Mouse (Mus musculus) intestine, embryonic 16.5 days (tissue): ENCODE measurements around the gene Taf5l. TPM values are rescaled to one million over a fixed set of nuclear protein-coding genes. Genes with fewer than 3 reads are reported as not detected.
"Not testable (repeated sequence)": the region's sequence is repeated elsewhere in the genome, so short reads cannot be mapped to it uniquely, and the experiment has no call there.

Source experiments
- ATAC-seq: fragments of 200-750 bp; cut with Nextera tagmentation; 2 replicates; pipeline ENCODE4 v1.8.0; 2017; ENCODE audit warnings: moderate TSS enrichment, moderate library complexity
- H3K27ac ChIP-seq: fragments of 300-500 bp; sonication (generic); 2 replicates; pipeline ENCODE4 v1.5.1; 2014; ENCODE audit warnings: mild to moderate bottlenecking, low read length
- H3K27me3 ChIP-seq: fragments of 300-500 bp; sonication (generic); replicated peaks from 2 replicates; pipeline ENCODE4 v1.6.1; 2014; ENCODE audit warnings: low read length, control low read depth, mixed read lengths; ENCODE audit not compliant: control insufficient read depth, insufficient read depth
- H3K36me3 ChIP-seq: fragments of 300-500 bp; sonication (generic); 2 replicates; pipeline ENCODE4 v1.6.1; 2014; ENCODE audit warnings: low read length, control low read depth; ENCODE audit not compliant: control insufficient read depth, insufficient read depth
- H3K4me1 ChIP-seq: fragments of 300-500 bp; sonication (generic); 2 replicates; pipeline ENCODE4 v1.6.1; 2014; ENCODE audit warnings: low read length, control low read depth, mixed read lengths; ENCODE audit not compliant: control insufficient read depth, insufficient read depth
- H3K4me2 ChIP-seq: fragments of 300-500 bp; sonication (generic); 2 replicates; pipeline ENCODE4 v1.6.1; 2014; ENCODE audit warnings: low read depth, low read length, control low read depth
- H3K4me3 ChIP-seq: fragments of 300-500 bp; sonication (generic); 2 replicates; pipeline ENCODE4 v1.5.1; 2014; ENCODE audit warnings: mild to moderate bottlenecking, low read length
- H3K9ac ChIP-seq: fragments of 300-500 bp; sonication (generic); 2 replicates; pipeline ENCODE4 v1.6.1; 2014; ENCODE audit warnings: low read depth, low read length
- H3K9me3 ChIP-seq: fragments of 300-500 bp; sonication (generic); 2 replicates; pipeline ENCODE4 v1.6.1; 2016; ENCODE audit warnings: low read length, control low read depth; ENCODE audit not compliant: control insufficient read depth
- WGBS: fragments of 180-500 bp; shearing (Covaris S2); extraction: QIAGEN DNeasy Blood & Tissue Kit; methylation state at CpG from one replicate; pipeline ENCODE4 v1.1.7; 2014; 5-methylcytosine and 5-hydroxymethylcytosine counted together
- polyA plus RNA-seq: library from polyadenylated mRNA; unstranded; fragments of >200 nt; fragmentation: Nextera tagmentation; extraction: Ambion mirVana; gene quantifications from 2 replicates; pipeline ENCODE4 v1.2.1, GENCODE M21; 2015

The Taf5l gene
- polyA plus RNA-seq, 1 experiment from 2014 or later, result 27.8 TPM

DNA sequence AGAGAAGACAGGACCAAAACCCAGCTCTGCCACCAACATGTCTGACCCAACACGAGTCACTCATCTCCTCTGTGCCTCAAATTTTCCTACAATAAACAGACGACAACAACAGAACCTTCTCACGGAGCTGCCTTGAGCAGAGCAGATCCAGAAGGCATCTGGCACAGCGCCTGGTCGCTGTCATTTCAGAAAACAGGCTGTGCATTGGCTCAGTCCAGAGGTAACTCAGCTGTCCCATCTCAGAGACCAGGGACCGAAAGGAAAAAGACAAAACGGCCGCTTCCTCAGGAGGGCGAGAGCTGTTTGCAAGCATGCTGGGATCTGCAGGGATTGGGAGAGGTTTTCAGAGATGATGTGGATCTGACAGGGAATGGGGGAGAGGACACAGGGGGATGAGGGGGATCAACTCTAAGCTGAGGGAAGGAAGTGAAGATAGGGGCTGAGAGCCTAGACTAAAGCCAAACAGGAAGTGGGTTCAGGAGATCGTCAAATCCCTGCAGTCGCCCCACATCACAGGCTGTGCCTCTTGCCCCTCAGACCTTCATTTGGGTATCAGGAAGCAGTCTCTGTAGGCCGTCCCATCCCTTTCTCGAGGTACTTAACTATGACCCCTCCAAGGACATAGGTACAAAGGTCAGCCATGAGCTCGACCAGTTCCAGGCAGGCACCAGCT, 42.9 kb downstream of the Taf5l start:
- Histone ChIP-seq H3K27ac (peak overlapping the region; percentile 45), H3K4me3 (no peak overlapping the region), H3K27me3 (no peaks in the 10 kb centered on the region), H3K9me3 (no peaks in the 10 kb centered on the region), H3K36me3 (no peaks in the 10 kb centered on the region), H3K4me2 (peak overlapping the region; percentile 1; the same call in 1 of the 2 replicates), H3K9ac (no peak overlapping the region), H3K4me1 (peaks cover 25% of the 10 kb centered on the region)
- ATAC-seq, result no peak
- WGBS, result 44% methylated on average over 14 of the region's 14 CpGs

DNA sequence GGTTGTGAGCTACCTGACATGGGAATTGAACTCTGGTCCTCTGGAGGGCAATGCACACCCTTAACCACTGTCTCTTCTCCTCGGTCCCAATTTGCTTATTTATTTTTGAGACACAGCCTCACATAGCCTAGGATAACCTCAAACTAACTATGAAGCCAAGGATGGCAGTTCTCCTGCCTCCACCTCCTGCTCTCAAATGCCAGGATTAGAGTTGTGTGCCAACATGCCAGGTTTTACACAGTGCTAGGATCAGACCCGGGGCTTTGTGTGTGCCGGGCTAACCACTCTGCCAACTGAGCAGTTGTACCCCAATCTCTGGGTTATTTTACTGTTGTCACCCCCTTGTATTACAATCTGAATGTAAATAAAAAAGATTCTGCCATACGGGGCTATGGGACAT, 43.7 kb downstream of the Taf5l start:
- Histone ChIP-seq H3K9ac (no peak overlapping the region), H3K4me3 (no peak overlapping the region), H3K36me3 (no peaks in the 10 kb centered on the region), H3K4me2 (no peak overlapping the region), H3K4me1 (peaks cover 24% of the 10 kb centered on the region), H3K9me3 (no peaks in the 10 kb centered on the region), H3K27ac (peak overlapping the region; percentile 45; the same call in 1 of the 2 replicates), H3K27me3 (no peaks in the 10 kb centered on the region)
- ATAC-seq, result no peak
- WGBS, result 86% methylated on average over 4 of the region's 4 CpGs

DNA sequence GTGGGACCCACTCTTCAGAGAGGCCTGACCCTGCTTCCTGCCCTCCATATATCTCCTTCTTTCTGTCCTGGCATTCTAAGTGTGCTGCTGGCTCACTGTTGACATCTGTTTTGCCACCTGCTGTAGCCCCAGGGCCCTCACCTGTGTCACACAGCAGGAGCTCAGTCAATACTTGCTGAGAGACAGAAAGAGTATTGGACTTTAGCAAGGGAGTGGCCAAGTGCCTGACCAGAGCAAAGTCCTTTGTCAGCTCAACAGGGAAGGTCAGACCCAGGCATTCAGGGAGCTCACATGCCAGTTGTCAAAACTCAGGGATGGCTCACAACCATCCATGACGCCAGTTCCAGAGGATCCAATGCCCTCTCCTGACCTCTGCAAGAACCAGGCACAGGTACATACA, 47.7 kb downstream of the Taf5l start:
- WGBS, result 76% methylated on average over 1 of the region's 1 CpGs
- Histone ChIP-seq H3K4me2 (no peak overlapping the region; the same call in 1 of the 2 replicates), H3K9ac (no peak overlapping the region), H3K4me1 (peaks cover 8% of the 10 kb centered on the region), H3K27ac (peak overlapping the region; percentile 43; the same call in 1 of the 2 replicates), H3K9me3 (no peaks in the 10 kb centered on the region), H3K4me3 (no peak overlapping the region), H3K27me3 (no peaks in the 10 kb centered on the region), H3K36me3 (no peaks in the 10 kb centered on the region)
- peak; percentile 91 for ATAC-seq

DNA sequence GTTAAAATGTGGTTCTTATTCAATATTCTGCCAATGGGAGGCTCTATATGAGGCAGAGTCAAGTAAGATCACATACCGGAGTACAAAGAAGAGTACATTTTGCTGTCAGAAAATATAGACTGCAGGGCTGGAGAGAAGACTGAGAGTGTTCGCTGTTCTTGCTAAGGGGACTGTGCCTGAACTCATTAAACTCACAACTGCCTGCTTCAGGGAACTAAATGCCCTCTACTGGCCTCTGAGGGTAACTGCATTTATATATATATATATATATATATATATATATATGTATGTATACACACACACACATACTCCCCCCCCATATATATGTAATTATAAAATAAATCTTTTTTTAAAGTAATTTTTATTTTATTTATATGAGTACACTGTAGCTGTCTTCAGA, 54.3 kb downstream of the Taf5l start:
- no peaks in the 10 kb centered on the region for H3K27me3 ChIP-seq
- H3K27ac ChIP-seq, result no peak overlapping the region
- H3K9me3 ChIP-seq, result no peaks in the 10 kb centered on the region
- 72% methylated on average over 2 of the region's 2 CpGs for WGBS
- no peak for ATAC-seq
- no peak overlapping the region for H3K4me2 ChIP-seq
- no peak overlapping the region for H3K9ac ChIP-seq
- no peak overlapping the region for H3K4me3 ChIP-seq
- no peaks in the 10 kb centered on the region for H3K4me1 ChIP-seq
- H3K36me3 ChIP-seq, result peaks cover 11% of the 10 kb centered on the region; the same call in 1 of the 2 replicates

DNA sequence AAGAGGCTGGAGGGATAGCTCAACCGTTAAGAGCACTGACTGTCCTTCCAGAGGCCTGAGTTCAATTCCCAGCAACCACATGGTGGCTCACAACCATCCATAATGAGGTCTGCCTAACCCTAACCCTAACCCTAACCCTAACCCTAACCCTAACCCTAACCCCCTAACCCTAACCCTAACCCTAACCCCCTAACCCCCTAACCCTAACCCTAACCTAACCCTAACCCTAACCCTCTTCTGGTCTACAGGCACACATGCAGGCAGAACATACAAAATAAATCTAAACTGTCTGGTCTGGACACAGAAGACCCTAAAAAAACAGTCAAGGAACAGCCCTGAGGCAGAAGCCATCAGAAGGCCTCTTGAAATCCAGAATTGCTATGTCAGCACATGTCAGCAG, 59.8 kb downstream of the Taf5l start:
- ATAC-seq, result no peak
- H3K4me3 ChIP-seq, result no peak overlapping the region
- no peaks in the 10 kb centered on the region for H3K4me1 ChIP-seq
- no peaks in the 10 kb centered on the region for H3K9me3 ChIP-seq
- H3K36me3 ChIP-seq, result peaks cover 14% of the 10 kb centered on the region; the same call in 1 of the 2 replicates
- 61% methylated on average over 1 of the region's 1 CpGs for WGBS
- no peak overlapping the region for H3K27ac ChIP-seq
- no peak overlapping the region for H3K4me2 ChIP-seq
- no peak overlapping the region for H3K9ac ChIP-seq
- no peaks in the 10 kb centered on the region for H3K27me3 ChIP-seq

DNA sequence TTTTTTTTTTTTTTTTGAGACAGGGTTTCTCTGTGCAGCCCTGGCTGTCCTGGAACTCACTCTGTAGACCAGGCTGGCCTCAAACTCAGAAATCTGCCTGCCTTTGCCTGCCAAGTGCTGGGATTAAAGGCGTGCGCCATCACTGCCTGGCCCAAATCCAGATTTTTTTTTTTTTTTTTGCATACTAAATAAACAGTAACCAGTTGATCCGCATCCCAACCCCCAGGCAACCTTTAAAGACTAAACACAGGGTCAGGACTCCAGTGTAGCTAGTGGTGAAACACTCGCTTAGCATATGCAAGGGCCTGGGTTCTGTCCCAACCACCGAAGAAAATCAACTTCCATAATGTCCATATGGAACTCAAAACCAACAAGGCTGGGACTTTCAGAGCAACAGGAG, 60.6 kb downstream of the Taf5l start:
- WGBS, result 74% methylated on average over 5 of the region's 5 CpGs
- not testable (repeated sequence) for H3K9ac ChIP-seq, H3K9me3 ChIP-seq, H3K4me2 ChIP-seq, H3K27me3 ChIP-seq, H3K4me3 ChIP-seq, H3K4me1 ChIP-seq, H3K27ac ChIP-seq, ATAC-seq
- H3K36me3 ChIP-seq, result peaks cover 14% of the 10 kb centered on the region; the same call in 1 of the 2 replicates

DNA sequence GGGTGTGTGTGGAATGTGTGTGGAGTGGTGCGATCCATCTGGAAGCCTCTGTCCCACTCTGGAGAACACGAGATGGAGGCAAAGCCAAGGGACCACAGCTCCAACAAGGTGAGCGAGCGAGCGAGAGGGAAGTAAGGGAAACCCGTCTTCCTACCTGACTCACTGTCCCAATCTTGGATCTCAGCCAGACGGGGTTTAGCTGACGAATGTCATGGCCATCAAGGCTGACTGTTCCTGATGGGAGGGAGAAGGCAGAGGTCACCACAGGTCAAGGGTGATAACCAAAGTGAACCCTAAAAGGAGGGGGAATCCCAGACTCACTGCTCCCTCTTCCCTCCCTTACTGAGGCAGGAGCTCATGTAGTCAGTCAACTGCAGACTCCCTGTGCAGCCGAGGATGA, 61.1 kb downstream of the Taf5l start:
- no peaks in the 10 kb centered on the region for H3K4me1 ChIP-seq
- no peak overlapping the region for H3K4me2 ChIP-seq
- H3K4me3 ChIP-seq, result no peak overlapping the region
- H3K27me3 ChIP-seq, result no peaks in the 10 kb centered on the region
- peaks cover 14% of the 10 kb centered on the region; the same call in 1 of the 2 replicates for H3K36me3 ChIP-seq
- 84% methylated on average over 9 of the region's 9 CpGs for WGBS
- no peak overlapping the region for H3K9ac ChIP-seq
- H3K9me3 ChIP-seq, result no peaks in the 10 kb centered on the region
- no peak overlapping the region for H3K27ac ChIP-seq
- ATAC-seq, result no peak

DNA sequence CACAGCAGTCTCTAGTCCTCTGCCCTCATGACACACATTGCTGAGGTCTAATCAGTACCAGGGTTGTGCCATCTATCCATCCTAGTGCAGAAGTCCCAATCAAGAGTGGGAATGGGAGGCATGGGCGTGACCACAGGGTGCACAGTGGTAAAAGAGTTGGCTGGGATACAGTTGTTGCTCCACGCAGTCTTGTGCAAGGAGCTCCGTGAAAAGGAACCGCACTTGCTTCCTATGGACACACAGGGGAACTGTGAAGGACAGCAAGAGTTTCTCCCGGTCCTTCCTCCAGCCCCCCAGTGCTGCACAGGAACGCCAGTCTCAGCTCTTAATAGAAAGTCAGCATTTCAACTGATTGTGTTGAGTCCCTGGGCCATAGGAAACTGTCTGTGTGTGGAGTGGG, 61.7 kb downstream of the Taf5l start:
- WGBS, result 92% methylated on average over 6 of the region's 6 CpGs

DNA sequence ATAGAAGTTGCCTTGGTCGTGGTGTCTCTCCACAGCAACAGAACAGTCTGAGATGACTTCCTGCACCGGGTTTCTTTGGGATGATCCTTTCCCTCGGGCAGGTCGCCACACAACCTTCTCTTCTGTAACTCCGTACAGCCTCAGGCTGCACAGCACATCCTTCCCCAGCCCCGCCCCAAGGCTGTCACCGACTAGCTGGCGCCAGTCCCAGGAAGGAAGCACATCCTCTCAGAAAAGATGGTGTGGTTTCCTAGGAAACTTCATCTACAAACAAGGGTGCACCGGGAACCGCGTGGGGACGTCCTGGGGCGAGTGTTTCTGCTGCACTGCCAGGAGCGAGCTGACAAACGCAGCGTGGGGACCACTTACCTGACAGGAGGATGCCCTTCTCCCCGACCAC, 63.1 kb downstream of the Taf5l start:
- ATAC-seq, result no peak
- Histone ChIP-seq H3K27ac (no peak overlapping the region), H3K9me3 (no peaks in the 10 kb centered on the region), H3K4me3 (no peak overlapping the region), H3K4me2 (no peak overlapping the region), H3K27me3 (no peaks in the 10 kb centered on the region), H3K36me3 (0 out of 2 replicates have a peak, but pooled peaks cover 4% of the 10 kb centered on the region), H3K9ac (no peak overlapping the region), H3K4me1 (no peaks in the 10 kb centered on the region)
- 80% methylated on average over 17 of the region's 17 CpGs for WGBS

More for the DNA sequence above, 61.7 kb downstream of the Taf5l start:
- no peaks in the 10 kb centered on the region for H3K4me1 ChIP-seq
- H3K4me2 ChIP-seq, result no peak overlapping the region
- ATAC-seq, result no peak
- H3K36me3 ChIP-seq, result peaks cover 10% of the 10 kb centered on the region; the same call in 1 of the 2 replicates
- no peaks in the 10 kb centered on the region for H3K27me3 ChIP-seq
- H3K27ac ChIP-seq, result no peak overlapping the region
- H3K4me3 ChIP-seq, result no peak overlapping the region
- no peaks in the 10 kb centered on the region for H3K9me3 ChIP-seq
- H3K9ac ChIP-seq, result no peak overlapping the region

DNA sequence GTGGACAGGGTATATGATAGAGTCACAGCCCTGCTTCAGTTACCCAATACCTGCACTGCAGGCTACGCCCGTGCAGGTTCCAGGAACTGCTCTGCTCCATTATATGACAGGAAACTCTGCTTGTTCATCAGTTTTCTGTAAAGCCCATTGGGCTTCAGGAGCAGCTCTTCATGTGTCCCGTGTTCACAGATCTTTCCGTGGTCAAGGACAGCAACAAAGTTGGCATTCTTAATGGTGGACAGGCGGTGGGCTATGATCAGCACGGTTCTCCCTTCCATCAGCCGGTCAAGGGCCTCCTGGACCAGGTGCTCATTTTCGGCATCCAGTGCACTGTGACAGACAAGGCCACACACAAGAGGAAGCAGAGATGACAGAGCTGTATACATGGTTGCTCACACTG, 67.0 kb downstream of the Taf5l start:
- Histone ChIP-seq H3K27ac (no peak overlapping the region), H3K4me1 (peaks cover 3% of the 10 kb centered on the region; the same call in 1 of the 2 replicates), H3K9me3 (no peaks in the 10 kb centered on the region), H3K9ac (no peak overlapping the region), H3K36me3 (no peaks in the 10 kb centered on the region), H3K4me2 (no peak overlapping the region), H3K4me3 (no peak overlapping the region), H3K27me3 (no peaks in the 10 kb centered on the region)
- ATAC-seq, result no peak
- 93% methylated on average over 8 of the region's 8 CpGs for WGBS
